Mouse (Mus musculus) embryonic stem cell, embryonic (primary cell): ENCODE data around the gene Olfr1402.

Experiments used
- CTCF ChIA-PET, 4 experiments: fragments of 300-600 bp in 2 of 4; fragments of 350-600 bp in 2 of 4; sonication (Branson Sonifier 250); formaldehyde crosslinking; loops; one replicate each; lab custom pipeline; 2022; ENCODE audit warnings: inconsistent platforms in 2 of 4; lab: Charles Lee
- POLR2A ChIA-PET, 4 experiments: fragments of 300-600 bp in 2 of 4; fragments of 350-600 bp in 2 of 4; sonication (Branson Sonifier 250); formaldehyde crosslinking; loops; one replicate each; lab custom pipeline; 2022; ENCODE audit warnings: antibody characterized with exemption in 4 of 4, inconsistent platforms in 1 of 4; lab: Charles Lee

Olfr1402 gene

GRCm38 (mm10) chr3:97421920-97422319 lies at the start of gene Olfr1402:
Gene Olfr1402, minus strand, starts transcription at chr3:97422020.
- ChIA-PET CTCF (interaction anchor here in 2 of 4 experiments (0.5 to 1.3 kb wide), 2 partner anchors 27 to 705 kb away, joined by 3 to 5 read pairs; no protein-coding TSS in a partner anchor), POLR2A (no interaction called here)

GRCm38 (mm10) chr3:97455286-97455685 lies 33.5 kb upstream of the Olfr1402 start:
- POLR2A ChIA-PET: no interaction called here
- CTCF ChIA-PET: no interaction called here

- POLR2A ChIA-PET: no interaction called here
- CTCF ChIA-PET: interaction anchor here in 3 of 4 experiments (0.6 to 1.4 kb wide), 4 partner anchors 42 to 1292 kb away, joined by 3 to 5 read pairs (median 3); no protein-coding TSS in a partner anchor
Measured at GRCm38 (mm10) chr3:97438619-97439018, 16.8 kb upstream of the Olfr1402 start.

GRCm38 (mm10) chr3:97394289-97394688 lies 27.5 kb downstream of the Olfr1402 start:
- ChIA-PET CTCF (interaction anchor here (0.6 to 2.9 kb wide), 24 partner anchors 8 to 498 kb away, joined by 3 to 30 read pairs (median 4); partner anchors contain the start of genes Bcl9 (in 1 of the 4) and Olfr1402 (in 1 of the 4)), POLR2A (interaction anchor here in 2 of 4 experiments (0.5 to 0.6 kb wide), 2 partner anchors 72 to 270 kb away, joined by 3 to 7 read pairs; no protein-coding TSS in a partner anchor)

GRCm38 (mm10) chr3:97393079-97393478 lies 28.7 kb downstream of the Olfr1402 start:
- ChIA-PET POLR2A (interaction anchor here in 1 of 4 experiments (0.6 to 0.7 kb wide), 2 partner anchors 10 to 542 kb away, joined by 3 read pairs; no protein-coding TSS in a partner anchor), CTCF (interaction anchor here (0.6 to 2.9 kb wide), 25 partner anchors 10 to 688 kb away, joined by 3 to 30 read pairs (median 4); partner anchors contain the start of gene Bcl9 (in 1 of the 4))

- CTCF ChIA-PET: interaction anchor here in 1 of 4 experiments (0.6 kb wide), 1 partner anchor 48 kb away, joined by 3 read pairs; no protein-coding TSS in a partner anchor
- POLR2A ChIA-PET: no interaction called here
Measured at GRCm38 (mm10) chr3:97370382-97370781, 51.4 kb downstream of the Olfr1402 start.

- ChIA-PET POLR2A (no interaction called here), CTCF (interaction anchor here in 1 of 4 experiments (0.6 kb wide), 1 partner anchor 34 kb away, joined by 5 read pairs; no protein-coding TSS in a partner anchor)
Measured at GRCm38 (mm10) chr3:97363418-97364098, 58.3 kb downstream of the Olfr1402 start.

GRCm38 (mm10) chr3:97358448-97358847 lies 63.4 kb downstream of the Olfr1402 start:
- ChIA-PET CTCF (no interaction called here), POLR2A (no interaction called here)
